22 mouse cellular contexts compared by ENCODE assay signal in the genomic region with DNA sequence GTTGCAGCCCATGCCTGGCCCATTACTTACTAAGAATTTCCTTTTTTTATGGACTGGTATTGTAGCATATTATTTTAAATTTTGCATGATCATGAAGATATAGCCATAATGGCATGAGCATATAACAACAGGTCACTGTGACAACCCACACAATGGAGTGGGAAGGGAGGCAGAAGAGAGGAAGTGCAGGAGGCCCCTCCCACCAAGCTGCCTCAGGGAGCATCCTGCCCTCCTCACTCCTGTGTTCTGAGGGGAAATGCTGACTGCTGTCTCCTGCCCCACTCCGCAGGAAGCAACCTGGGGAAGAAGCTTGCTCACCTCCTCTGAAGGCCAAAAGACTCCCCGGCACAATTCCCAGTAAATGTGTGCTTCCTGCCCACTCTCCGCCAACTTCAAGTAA. TPM values are rescaled to one million over a fixed set of nuclear protein-coding genes. Genes with fewer than 3 reads are reported as not detected.
"Had no signal": no experiment of that assay in that cellular context is flagged by ENCODE, and none has a peak within 500 bp of the region (broad histone marks: within the 10 kb centered on the region; RNA-seq: fewer than 3 reads in every experiment).

No protein-coding gene starts in this region.

- DNase-seq: lung, embryonic 14.5 days; lung, postnatal 10 days; lung, postnatal 4 days; midbrain, embryonic 14.5 days; retina, postnatal 1 day; right cerebral cortex, adult 18-20 months; right cerebral cortex, postnatal 25 days; right cerebral cortex, postnatal 4 days; spleen, adult 18-20 months; thymus, adult 18-20 months; thymus, postnatal 14 days; thymus, postnatal 36 days had no signal

- H3K27me3 ChIP-seq: midbrain, embryonic 12.5 days; neural tube, embryonic 13.5 days; neural tube, embryonic 15.5 days had no signal

- H3K4me3 ChIP-seq: midbrain, embryonic 10.5 days; midbrain, embryonic 12.5 days; myocyte; neural tube, embryonic 13.5 days; neural tube, embryonic 15.5 days had no signal

- H3K4me2 ChIP-seq: lung, embryonic 14.5 days; midbrain, embryonic 12.5 days; neural tube, embryonic 13.5 days; neural tube, embryonic 15.5 days had no signal

- H3K36me3 ChIP-seq: midbrain, embryonic 10.5 days; midbrain, embryonic 12.5 days; neural tube, embryonic 13.5 days; neural tube, embryonic 15.5 days had no signal

- ATAC-seq: midbrain, embryonic 16.5 days had no signal

- H3K27ac ChIP-seq: midbrain, embryonic 10.5 days; midbrain, embryonic 12.5 days; neural tube, embryonic 13.5 days; neural tube, embryonic 15.5 days had no signal

- H3K4me1 ChIP-seq: midbrain, embryonic 12.5 days; neural tube, embryonic 13.5 days; neural tube, embryonic 15.5 days had no signal

- H3K9ac ChIP-seq: lung, embryonic 14.5 days; midbrain, embryonic 12.5 days; neural tube, embryonic 13.5 days; neural tube, embryonic 15.5 days had no signal

- H3K9me3 ChIP-seq: midbrain, embryonic 10.5 days; midbrain, embryonic 12.5 days; neural tube, embryonic 13.5 days; neural tube, embryonic 15.5 days had no signal

RNA-seq across cellular contexts. Expression of a gene that starts 10.1 kb away (rescaled TPM):
- total RNA-seq: megakaryocyte, adult 5-6 weeks; megakaryocyte-erythroid progenitor cell, adult 5-6 weeks had no signal
- polyA plus RNA-seq: midbrain, embryonic 10.5 days; small intestine, adult 2 months; thymus, postnatal 0 days had no signal

RNA-seq across cellular contexts. Expression of a gene that starts 13.6 kb away (rescaled TPM):
- polyA plus RNA-seq: myocyte had no signal

RNA-seq across cellular contexts. Expression of a gene that starts 23.2 kb away (rescaled TPM):
- total RNA-seq: megakaryocyte, adult 5-6 weeks; megakaryocyte-erythroid progenitor cell, adult 5-6 weeks had no signal
- polyA plus RNA-seq: midbrain, embryonic 14.5 days; small intestine, adult 2 months had no signal

RNA-seq across cellular contexts. Expression of a gene that starts 33.7 kb away (rescaled TPM):
- total RNA-seq: megakaryocyte, adult 5-6 weeks; megakaryocyte-erythroid progenitor cell, adult 5-6 weeks had no signal
- polyA plus RNA-seq: myocyte; small intestine, adult 2 months had no signal
